Mouse (Mus musculus) urinary bladder, postnatal 10 days (tissue): ENCODE measurements around the gene Tmem215.

Experiments used
- DNase-seq: peaks from one replicate; pipeline ENCODE4 v3.0.0; 2022; ENCODE audit warnings: low spot score

Tmem215 gene

DNA sequence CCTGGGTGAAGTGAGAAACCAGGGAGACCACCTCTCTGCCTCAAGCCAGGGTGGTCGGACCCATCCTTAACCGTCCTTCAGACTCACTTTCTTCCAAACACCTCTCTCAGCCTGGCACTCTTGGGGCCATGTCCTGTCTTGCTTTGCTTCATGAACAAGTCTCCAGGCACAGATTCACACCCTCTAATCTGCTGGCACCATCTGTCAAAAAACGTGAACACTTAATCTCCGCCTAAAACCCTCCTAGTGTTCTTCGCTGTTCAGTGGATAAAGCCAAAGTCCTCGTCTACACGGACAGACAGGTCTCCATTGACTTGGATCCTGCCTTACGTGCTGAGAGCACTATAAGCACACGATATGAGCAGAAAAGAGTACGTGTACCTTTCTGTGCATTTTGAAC lies at the start of gene Tmem215:
Gene Tmem215, plus strand, starts transcription at position 301 of the 400 bp plus-strand sequence.
- DNase-seq, result no peak

DNA sequence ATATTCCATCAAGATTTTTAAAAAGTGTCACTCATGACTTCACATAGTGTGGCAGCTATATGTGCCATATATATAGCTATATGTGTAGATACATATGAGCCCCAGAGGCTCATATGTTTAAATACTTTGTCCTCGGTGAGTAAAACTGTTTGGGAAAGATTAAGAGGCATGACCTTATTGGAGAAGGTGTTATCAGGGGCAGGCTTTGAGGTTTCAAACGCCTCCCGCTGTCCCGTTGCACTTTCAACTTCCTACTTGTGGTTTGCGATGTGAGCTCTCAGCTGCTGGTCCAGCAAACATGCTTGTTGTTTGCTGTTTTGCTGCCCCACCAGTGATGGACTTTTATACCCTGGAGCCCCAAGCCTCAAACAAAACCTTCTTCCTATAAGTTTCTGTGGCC lies 40.1 kb upstream of the Tmem215 start:
- no peak for DNase-seq

DNA sequence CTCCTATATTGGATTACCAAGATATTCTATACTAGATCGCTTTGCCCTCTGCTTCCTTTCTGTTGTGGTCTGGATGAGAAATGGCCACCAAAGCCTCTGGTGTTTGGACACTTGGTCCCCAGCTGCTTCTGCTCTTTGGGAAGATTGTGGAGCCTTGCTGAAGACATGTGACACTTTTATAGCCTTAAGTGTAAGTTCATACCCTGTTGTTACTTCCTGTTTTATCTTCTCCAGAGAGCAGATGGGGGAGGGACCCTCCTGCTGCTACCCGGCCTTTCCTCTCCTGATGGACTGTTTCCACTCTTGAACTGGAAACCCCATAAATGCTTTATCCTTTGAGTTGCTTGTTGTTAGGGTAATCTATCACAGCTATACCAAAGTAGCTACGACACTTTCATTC lies 38.6 kb upstream of the Tmem215 start:
- DNase-seq, result no peak

DNA sequence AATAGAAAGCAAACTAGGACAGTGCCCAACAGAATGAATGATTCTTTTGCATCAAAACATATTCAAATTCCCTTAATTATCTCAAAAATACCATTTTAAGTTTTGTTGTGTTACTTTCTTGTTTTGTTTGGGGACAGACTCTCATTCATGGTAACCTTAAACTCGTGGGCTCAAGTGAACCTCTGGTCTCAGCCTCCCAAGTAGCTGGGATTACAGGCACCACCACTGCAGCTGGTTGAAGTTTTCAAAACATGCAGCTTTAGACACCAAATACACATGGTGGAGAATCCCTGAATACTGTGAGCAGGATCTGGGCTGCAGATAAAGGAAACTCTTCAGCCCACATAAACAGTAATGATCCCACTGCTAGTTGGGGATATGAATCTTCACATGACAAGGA lies 37.6 kb upstream of the Tmem215 start:
- no peak for DNase-seq

DNA sequence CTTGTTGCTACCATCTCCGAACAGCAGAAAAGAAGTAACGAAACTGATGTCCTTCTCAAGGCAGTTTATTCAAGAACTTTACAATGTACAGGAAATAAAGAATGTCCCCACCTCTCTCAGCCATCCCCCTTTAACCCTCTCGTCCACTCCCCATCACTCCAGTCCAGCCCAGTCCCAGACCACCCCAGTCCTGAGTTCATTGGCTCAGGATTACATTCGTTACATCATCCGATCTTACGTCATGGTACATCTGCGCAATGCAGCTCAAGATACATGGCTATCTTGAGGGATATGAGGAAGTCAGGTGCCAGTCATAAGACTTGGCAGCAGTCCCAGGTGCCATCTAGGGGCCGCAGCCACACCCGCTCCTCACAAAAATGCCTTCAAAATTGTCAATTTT lies 28.4 kb upstream of the Tmem215 start:
- no peak for DNase-seq

DNA sequence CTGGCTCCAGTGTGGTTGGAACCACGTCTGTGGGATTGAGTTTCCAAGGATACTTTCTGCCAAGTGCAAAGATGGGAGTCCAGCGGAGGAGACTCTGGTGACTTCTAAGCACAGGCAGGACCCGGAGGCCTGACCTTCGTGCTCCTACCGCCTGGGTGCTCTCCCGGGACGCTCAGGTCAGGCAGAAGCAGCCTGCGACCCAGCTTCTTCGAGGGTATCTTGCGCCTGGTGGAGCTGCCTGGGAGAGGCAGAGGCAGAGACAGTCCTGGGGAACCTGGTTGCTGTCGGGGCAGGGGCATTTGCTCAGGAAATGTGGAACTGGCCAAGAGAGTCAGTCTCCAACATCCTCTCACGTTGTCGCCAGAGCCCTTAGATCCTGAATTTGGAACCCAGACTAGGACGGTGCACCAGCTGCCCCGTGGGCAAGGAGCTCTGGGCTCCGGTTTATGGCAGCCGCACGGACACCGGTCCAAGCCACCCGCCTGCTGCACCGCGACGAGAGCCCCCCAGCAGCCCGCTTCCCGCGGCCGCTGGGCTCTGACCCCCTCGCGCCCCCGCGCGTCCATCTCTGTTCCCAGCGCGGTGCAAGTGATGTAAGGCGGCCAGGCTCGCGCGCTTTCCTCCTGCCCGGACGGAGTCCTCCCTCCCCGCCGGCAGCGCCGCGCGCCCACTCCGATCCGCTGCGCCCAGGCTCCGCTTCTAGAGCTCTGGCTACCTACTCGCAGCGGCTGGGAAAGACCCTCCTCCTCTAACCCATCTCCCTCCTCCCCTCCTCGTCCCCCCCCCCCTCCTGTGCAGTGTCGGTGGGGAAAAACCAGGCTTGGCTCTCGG lies 935 bp downstream of the Tmem215 start:
- DNase-seq, result no peak

DNA sequence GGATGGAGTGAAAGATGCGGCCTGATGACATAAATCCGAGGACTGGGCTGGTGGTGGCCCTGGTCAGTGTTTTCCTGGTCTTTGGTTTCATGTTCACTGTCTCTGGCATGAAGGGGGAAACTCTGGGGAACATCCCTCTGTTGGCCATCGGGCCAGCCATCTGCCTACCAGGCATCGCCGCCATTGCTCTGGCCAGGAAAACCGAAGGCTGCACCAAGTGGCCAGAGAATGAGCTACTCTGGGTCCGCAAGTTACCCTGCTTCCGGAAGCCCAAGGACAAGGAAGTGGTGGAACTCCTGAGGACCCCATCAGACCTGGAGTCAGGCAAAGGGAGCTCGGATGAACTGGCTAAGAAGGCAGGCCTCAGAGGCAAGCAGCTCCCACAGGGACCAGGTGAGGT lies 1.9 kb downstream of the Tmem215 start:
- no peak for DNase-seq

DNA sequence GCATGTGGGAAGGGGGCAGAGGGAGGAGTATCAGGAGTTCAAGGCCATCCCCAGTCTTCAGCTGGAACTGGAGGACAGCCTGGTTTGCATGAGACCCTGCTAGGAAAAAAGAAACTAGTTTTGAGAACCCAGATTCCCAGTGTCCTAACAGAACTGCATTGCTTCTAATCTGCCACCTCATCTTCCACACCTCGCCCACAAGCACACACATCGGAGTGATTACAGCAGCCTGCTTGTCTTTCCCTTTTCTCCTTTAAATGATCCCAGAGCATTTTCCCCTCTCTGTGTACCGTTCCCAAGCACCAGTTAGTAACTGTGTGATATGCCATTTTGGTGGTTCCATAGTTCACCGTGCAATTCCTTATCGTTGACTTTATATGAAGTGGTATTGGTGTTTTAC lies 6.0 kb downstream of the Tmem215 start:
- DNase-seq, result no peak

DNA sequence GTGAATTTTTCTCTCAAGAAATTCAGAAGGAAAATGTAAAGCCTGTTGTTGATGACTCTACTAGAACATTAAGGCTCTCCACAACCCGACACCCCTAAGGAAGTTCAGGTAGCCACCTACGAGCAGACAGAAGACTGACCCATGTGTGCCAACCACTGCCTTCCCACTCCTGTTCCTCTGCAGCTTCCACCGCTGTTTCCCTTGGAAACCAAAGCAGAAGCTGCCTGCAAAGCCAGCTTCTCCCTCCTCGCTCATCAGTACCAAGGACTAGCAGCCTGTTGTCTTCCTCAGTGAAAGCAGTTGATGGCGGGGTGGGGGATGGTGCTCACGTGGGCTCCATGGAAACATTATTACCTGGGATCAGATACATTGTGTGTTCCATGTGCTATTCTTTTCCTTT lies 14.6 kb downstream of the Tmem215 start:
- no peak for DNase-seq

DNA sequence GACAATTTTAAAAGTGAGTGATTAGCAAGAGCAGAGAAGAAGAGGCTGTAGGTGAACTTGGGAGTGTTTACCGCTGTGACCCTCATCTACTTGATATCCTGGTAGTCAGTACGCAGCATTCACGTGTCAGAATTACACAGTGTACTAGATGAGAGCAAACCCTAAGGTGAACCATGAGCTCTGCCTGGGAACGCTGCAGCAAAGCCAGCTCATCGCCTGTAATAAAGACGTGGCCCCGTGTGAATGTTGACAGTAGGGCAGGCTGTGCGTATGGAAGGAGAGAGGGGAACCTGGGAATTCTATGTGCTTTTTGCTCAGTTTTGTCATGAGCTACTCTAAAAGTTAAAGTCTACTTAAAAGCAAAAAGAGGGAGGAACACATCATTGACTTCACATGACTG lies 19.8 kb downstream of the Tmem215 start:
- DNase-seq, result no peak

DNA sequence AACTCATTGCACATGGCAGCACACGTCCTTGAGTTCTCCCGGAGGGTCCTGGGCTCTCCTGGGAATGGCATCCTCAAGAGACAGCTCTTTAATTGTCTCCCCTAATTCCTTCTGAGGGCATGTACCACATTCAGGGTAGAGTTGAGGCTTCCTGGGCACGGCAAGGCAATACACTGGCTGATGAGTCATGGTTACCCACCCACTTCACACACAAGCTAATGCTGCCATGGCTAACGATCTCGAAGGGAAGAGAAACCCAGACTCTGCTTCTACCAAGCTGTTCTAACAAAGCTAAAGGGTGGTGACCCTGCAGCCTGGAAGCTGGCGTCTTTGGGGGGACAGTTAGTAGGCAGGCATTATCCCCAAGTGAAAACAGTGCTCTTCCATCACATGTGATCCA lies 24.4 kb downstream of the Tmem215 start:
- no peak for DNase-seq

DNA sequence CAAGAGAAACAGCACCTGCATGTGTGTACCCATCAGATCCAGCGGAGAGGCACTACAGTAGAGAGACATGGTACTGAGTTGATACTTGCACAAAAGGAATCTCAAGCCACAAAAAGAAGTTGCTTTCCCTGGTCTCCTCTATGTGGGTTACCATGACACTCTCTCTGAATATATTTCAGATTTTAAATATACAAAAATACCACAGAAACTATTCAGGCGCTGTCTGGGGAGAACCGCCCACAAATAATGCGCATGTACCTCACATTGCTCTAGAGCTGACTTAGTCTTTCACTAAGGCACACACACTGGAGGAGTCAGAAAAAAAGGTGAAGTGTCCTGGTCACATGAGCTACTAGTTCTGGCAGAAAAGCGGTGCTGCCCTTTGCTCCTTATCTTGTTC lies 24.8 kb downstream of the Tmem215 start:
- no peak for DNase-seq

DNA sequence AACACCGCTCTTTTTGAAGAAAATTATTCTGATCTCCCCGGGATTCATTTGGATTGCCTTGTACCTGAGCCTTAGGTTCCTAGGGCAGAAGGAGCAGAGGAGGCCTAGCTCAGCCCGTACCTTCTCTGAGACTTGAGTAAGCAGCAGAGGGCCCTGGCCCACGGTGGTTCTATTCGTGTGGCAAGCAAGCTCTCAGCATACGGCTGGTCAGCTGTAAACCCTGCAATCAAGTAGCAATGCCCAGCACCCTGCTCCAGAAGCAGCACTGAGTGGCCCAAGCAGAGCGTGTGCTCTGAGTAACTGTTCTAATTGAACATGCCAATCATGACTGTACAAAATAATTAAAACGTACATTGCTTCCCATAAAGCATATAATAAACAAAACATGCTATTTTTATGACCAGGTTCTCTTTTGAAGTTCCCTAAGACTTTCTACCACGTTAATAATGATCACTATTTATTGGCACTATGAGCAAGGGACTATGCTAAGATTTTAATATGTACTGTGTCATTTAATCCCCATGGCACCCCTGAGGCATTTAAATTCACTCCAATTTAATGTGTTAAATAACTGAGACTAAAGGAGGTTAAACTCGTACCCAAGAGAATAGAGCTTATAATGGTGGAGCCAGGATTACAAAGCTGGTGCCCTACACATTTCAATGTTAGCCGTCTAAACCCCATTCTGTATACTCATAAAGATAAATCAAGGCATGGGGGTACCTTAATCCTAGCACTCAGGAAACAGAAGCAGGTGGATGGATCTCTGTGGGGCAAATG lies 28.0 kb downstream of the Tmem215 start:
- DNase-seq, result no peak

DNA sequence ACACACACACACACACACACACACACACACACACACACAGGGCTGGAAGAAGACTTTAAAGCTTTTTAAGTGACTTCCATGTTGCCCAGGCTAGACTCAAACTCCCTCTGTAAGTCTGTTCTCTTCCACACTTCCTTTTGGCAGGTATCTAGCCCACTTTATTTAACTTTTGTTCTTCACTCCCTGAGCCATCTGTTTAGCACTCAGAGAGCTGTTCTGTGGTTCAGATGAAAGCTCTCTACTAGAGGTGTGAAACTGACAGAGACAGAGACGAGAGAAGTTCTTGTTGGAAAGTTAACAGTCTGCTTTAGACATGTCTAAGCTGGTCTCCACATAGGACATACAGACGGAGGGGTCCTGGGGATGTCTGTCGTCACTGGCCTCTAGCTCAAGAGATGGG lies 30.5 kb downstream of the Tmem215 start:
- DNase-seq, result no peak

DNA sequence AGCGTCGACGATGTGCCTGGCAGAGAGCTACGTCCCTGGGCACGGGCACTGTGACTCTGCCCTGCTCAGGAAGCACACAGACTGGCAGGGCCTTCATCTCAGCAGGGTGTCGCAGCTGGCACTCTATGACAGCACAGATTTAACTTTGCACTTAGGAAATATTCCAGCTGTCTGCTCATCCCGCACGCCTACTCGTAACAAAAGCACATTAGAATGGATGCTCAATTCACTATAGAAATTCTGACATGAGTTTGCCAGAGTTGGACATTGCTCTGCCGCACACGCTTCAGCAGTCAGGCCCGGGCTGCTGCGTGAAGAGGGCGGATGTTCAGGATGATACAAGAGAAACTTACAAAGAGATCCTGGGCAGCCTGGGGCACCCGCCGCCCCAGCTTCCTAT lies 37.6 kb downstream of the Tmem215 start:
- DNase-seq, result no peak

DNA sequence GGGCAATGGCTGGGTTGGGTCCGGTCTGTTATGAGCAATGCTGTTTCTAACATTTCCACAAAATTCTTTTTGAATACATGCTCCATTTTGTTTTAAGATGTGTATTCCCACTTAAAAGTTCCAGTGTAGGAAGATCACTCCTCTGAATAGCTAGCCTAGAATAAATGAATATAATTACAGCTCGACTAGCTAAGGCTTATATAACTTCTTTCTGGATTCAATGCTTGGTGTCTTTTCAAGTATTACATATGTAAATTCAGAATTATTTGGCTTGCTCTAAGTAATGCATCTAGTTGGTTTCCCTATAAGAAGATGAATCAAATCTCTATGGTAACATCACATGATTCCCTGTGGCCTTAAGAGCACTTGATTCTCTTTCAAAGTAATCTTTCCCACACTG lies 41.3 kb downstream of the Tmem215 start:
- DNase-seq, result no peak

DNA sequence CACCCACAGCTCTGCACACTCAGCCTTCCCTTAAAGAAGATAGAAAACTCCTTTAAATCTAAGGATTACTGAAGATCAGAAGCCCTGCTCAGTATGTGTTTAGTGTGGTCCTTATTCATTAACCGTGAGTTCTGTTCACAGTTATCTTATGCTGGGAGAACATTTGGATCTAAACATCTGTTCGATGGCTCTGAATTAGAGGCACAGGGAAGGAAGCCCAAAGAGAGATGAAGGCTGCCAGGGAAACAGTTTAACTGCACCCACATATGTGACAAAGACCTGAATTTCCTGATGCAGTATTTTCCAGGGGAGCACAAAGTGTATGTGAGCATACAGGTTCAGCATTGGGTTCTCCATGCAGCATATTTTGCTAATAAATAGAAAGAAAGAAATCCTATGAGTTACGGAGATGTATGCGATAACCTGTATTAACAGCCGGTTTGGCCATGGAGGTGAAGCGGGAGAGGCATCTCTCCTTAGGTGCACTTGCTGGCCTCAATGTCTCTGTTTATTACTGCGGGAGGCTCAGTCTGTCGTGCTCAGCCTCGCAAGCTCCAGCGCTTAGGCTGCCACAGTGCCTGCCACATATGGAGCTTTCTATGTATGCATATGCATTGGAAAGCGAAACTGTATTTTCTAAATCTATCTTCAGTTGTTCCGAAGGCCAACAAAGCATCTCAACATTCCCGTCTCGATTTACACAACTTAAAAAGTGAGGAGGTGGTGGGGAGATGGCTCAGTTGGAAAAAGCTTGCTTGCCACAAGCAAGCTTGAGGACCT lies 46.8 kb downstream of the Tmem215 start:
- DNase-seq, result no peak
